Mouse (Mus musculus): ENCODE data around the gene Gsto2. TPM values are rescaled to one million over a fixed set of nuclear protein-coding genes. Genes with fewer than 3 reads are reported as not detected.

The Gsto2 gene
- polyA plus RNA-seq (2012; rRNA removed): 0.14 and 0.84 TPM in 2 replicates

DNA sequence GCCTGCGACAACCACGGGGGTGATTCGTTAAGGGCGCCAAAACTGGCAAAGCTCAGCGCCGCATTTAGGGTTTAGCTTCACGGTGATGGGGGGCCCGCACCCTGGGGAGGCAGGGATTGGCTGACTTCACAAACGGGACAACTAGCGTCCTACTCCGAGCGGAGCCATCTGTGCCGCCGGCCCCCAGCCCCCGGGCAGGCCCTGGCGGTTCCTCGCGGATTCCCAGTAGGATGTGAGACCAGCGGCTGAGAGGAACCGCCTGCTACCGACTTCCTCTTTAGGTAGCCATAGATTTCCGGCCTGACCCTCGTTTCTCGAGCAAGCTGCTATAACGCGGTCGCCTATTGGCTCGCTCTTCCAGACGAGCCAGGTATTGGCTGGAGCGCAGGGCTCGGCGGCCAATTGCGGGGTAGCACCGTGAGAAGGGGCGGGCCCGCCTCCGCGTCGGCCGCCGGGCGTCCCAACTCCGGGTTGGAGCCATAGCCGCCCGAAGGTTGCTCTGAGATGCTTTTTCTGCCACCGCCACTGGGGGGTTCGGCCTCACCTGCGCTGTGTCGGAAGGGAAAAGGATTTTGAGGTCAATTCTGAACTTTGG lies at the start of gene Gsto2:
Gsto2 (plus strand) TSS at position 182 of the 595 bp plus-strand sequence.
- Histone ChIP-seq H3K27me3 (ENCODE audit: control insufficient read depth, insufficient read depth, low read length) (no peaks in the 10 kb centered on the region), H3K4me3 (ENCODE audit: control insufficient read depth, insufficient read depth, low read length) (peak within 1 kb of the TSS; percentile 69), H3K4me1 (replicated peaks; ENCODE audit: control insufficient read depth, insufficient read depth, low read length) (peaks cover 3% of the 10 kb centered on the region; the same call in 1 of the 2 replicates), H3K36me3 (ENCODE audit: control insufficient read depth, insufficient read depth, low read length) (no peaks in the 10 kb centered on the region), H3K27ac (ENCODE audit: control insufficient read depth, insufficient read depth, low read length) (no peak within 1 kb of the TSS)
- under 1% methylated on average over 49 of the region's 49 CpGs for WGBS
- TF ChIP-seq CTCF (IDR thresholded peaks at IDR 0.05; ENCODE audit: borderline replicate concordance, control insufficient read depth, extremely low read depth, insufficient read depth, low read length, poor library complexity) (peak; percentile 57; the same call in 1 of the 2 replicates), POLR2A (IDR thresholded peaks at IDR 0.05; ENCODE audit: control insufficient read depth, extremely low read depth, insufficient read depth, low read length, poor library complexity) (peak; percentile 66)
- DNase-seq: peak; percentile 95

GRCm38 (mm10) chr19:47817692-47818091 lies 47.6 kb upstream of the Gsto2 start:
- no peak for DNase-seq
- Histone ChIP-seq H3K27ac (ENCODE audit: control insufficient read depth, insufficient read depth, low read length) (no peak overlapping the region), H3K4me1 (replicated peaks; ENCODE audit: control insufficient read depth, insufficient read depth, low read length) (peaks cover 4% of the 10 kb centered on the region; the same call in 1 of the 2 replicates), H3K36me3 (ENCODE audit: control insufficient read depth, insufficient read depth, low read length) (no peaks in the 10 kb centered on the region), H3K4me3 (ENCODE audit: control insufficient read depth, insufficient read depth, low read length) (no peak overlapping the region), H3K27me3 (ENCODE audit: control insufficient read depth, insufficient read depth, low read length) (no peaks in the 10 kb centered on the region)
- no peak for TF ChIP-seq CTCF (IDR thresholded peaks at IDR 0.05; ENCODE audit: borderline replicate concordance, control insufficient read depth, extremely low read depth, insufficient read depth, low read length, poor library complexity)
- no peak for TF ChIP-seq POLR2A (IDR thresholded peaks at IDR 0.05; ENCODE audit: control insufficient read depth, extremely low read depth, insufficient read depth, low read length, poor library complexity)
- 16% methylated on average over 9 of the region's 9 CpGs for WGBS

GRCm38 (mm10) chr19:47820832-47821493 lies 44.4 kb upstream of the Gsto2 start:
- WGBS: 18% methylated on average over 8 of the region's 9 CpGs
- Histone ChIP-seq H3K4me3 (ENCODE audit: control insufficient read depth, insufficient read depth, low read length) (no peak overlapping the region), H3K27me3 (ENCODE audit: control insufficient read depth, insufficient read depth, low read length) (no peaks in the 10 kb centered on the region), H3K36me3 (ENCODE audit: control insufficient read depth, insufficient read depth, low read length) (no peaks in the 10 kb centered on the region), H3K27ac (ENCODE audit: control insufficient read depth, insufficient read depth, low read length) (no peak overlapping the region), H3K4me1 (replicated peaks; ENCODE audit: control insufficient read depth, insufficient read depth, low read length) (peaks cover 4% of the 10 kb centered on the region; the same call in 1 of the 2 replicates)
- DNase-seq: peak; percentile 63
- no peak for TF ChIP-seq CTCF (IDR thresholded peaks at IDR 0.05; ENCODE audit: borderline replicate concordance, control insufficient read depth, extremely low read depth, insufficient read depth, low read length, poor library complexity)
- TF ChIP-seq POLR2A (IDR thresholded peaks at IDR 0.05; ENCODE audit: control insufficient read depth, extremely low read depth, insufficient read depth, low read length, poor library complexity): no peak

- Histone ChIP-seq H3K36me3 (ENCODE audit: control insufficient read depth, insufficient read depth, low read length) (no peaks in the 10 kb centered on the region), H3K4me1 (replicated peaks; ENCODE audit: control insufficient read depth, insufficient read depth, low read length) (peaks cover 4% of the 10 kb centered on the region; the same call in 1 of the 2 replicates), H3K4me3 (ENCODE audit: control insufficient read depth, insufficient read depth, low read length) (no peak overlapping the region), H3K27ac (ENCODE audit: control insufficient read depth, insufficient read depth, low read length) (no peak overlapping the region), H3K27me3 (ENCODE audit: control insufficient read depth, insufficient read depth, low read length) (no peaks in the 10 kb centered on the region)
- TF ChIP-seq CTCF (IDR thresholded peaks at IDR 0.05; ENCODE audit: borderline replicate concordance, control insufficient read depth, extremely low read depth, insufficient read depth, low read length, poor library complexity): no peak
- no peak for TF ChIP-seq POLR2A (IDR thresholded peaks at IDR 0.05; ENCODE audit: control insufficient read depth, extremely low read depth, insufficient read depth, low read length, poor library complexity)
- whole genome bisulfite sequencing: 11% methylated on average over 7 of the region's 7 CpGs
- DNase-seq: no peak
Measured at GRCm38 (mm10) chr19:47821494-47821872, 43.9 kb upstream of the Gsto2 start.

- 26% methylated on average over 8 of the region's 8 CpGs for WGBS
- H3K4me3 ChIP-seq (ENCODE audit: control insufficient read depth, insufficient read depth, low read length): no peak overlapping the region
- DNase-seq: no peak
- H3K27me3 ChIP-seq (ENCODE audit: control insufficient read depth, insufficient read depth, low read length): no peaks in the 10 kb centered on the region
- H3K36me3 ChIP-seq (ENCODE audit: control insufficient read depth, insufficient read depth, low read length): no peaks in the 10 kb centered on the region
- H3K27ac ChIP-seq (ENCODE audit: control insufficient read depth, insufficient read depth, low read length): no peak overlapping the region
- no peak for TF ChIP-seq CTCF (IDR thresholded peaks at IDR 0.05; ENCODE audit: borderline replicate concordance, control insufficient read depth, extremely low read depth, insufficient read depth, low read length, poor library complexity)
- TF ChIP-seq POLR2A (IDR thresholded peaks at IDR 0.05; ENCODE audit: control insufficient read depth, extremely low read depth, insufficient read depth, low read length, poor library complexity): no peak
- H3K4me1 ChIP-seq (replicated peaks; ENCODE audit: control insufficient read depth, insufficient read depth, low read length): peaks cover 4% of the 10 kb centered on the region; the same call in 1 of the 2 replicates
Measured at GRCm38 (mm10) chr19:47822143-47822796, 43.1 kb upstream of the Gsto2 start.

DNA sequence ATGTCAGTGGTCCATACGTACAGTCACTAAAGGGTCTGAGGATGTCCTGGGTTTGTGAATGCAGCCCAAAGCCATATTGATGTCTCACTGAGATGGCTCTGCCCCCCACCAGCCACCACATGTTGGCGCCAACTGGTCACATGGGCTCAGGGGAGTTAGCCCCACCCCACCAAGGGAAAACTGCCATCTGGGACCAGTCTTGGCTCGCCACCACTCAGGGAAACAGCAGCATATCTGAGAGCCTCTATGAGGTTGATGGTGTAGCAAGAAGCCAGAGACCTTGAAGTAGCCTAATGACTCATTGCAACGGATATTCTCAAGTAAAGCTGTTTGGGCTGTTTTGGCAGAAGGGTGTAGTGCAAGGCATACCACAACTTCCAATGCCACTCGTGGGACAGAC lies 41.3 kb upstream of the Gsto2 start:
- DNase-seq: no peak
- Histone ChIP-seq H3K27ac (ENCODE audit: control insufficient read depth, insufficient read depth, low read length) (no peak overlapping the region), H3K36me3 (ENCODE audit: control insufficient read depth, insufficient read depth, low read length) (no peaks in the 10 kb centered on the region), H3K4me3 (ENCODE audit: control insufficient read depth, insufficient read depth, low read length) (no peak overlapping the region), H3K4me1 (replicated peaks; ENCODE audit: control insufficient read depth, insufficient read depth, low read length) (peaks cover 8% of the 10 kb centered on the region), H3K27me3 (ENCODE audit: control insufficient read depth, insufficient read depth, low read length) (no peaks in the 10 kb centered on the region)
- no peak for TF ChIP-seq POLR2A (IDR thresholded peaks at IDR 0.05; ENCODE audit: control insufficient read depth, extremely low read depth, insufficient read depth, low read length, poor library complexity)
- TF ChIP-seq CTCF (IDR thresholded peaks at IDR 0.05; ENCODE audit: borderline replicate concordance, control insufficient read depth, extremely low read depth, insufficient read depth, low read length, poor library complexity): no peak
- WGBS: 89% methylated on average over 5 of the region's 5 CpGs

All from thymus, adult 2 months (tissue).